Comparison of ENCODE assay signal across 8 mouse cellular contexts in genomic region chr5:63970281-63970732, GRCm38 (mm10). TPM values are rescaled to one million over a fixed set of nuclear protein-coding genes. Genes with fewer than 3 reads are reported as not detected.
DNase-seq lines count a peak whose midpoint lies in the region; ATAC-seq and TF ChIP-seq lines count a peak whose summit lies in the region.

No protein-coding gene starts in this region.

- H3K4me3 ChIP-seq in heart, embryonic 13.5 days, result no peak overlapping the region
- H3K4me3 ChIP-seq in embryonic facial prominence, embryonic 10.5 days, result no peak overlapping the region
- H3K4me3 ChIP-seq in liver, postnatal 0 days (ENCODE audit: low read depth, low read length), result no peak overlapping the region
- H3K4me3 ChIP-seq in thymus, adult 2 months (ENCODE audit: control insufficient read depth, insufficient read depth, low read length), result no peak overlapping the region

- H3K27ac ChIP-seq in heart, embryonic 13.5 days (replicated peaks), result peak overlapping the region; percentile 61
- peak overlapping the region; percentile 91 for H3K27ac ChIP-seq in embryonic facial prominence, embryonic 10.5 days (replicated peaks)
- H3K27ac ChIP-seq in liver, postnatal 0 days (ENCODE audit: low read depth), result peak overlapping the region; percentile 75
- no peak overlapping the region for H3K27ac ChIP-seq in thymus, adult 2 months (ENCODE audit: control insufficient read depth, insufficient read depth, low read length)

- DNase-seq in heart, postnatal 14 days, result no peak
- peak; percentile 52 to 58 for DNase-seq in B cell, adult 2 months
- DNase-seq in embryonic facial prominence, embryonic 10.5 days (ENCODE audit: low spot score), result no peak
- DNase-seq in liver, postnatal 0 days, result no peak
- no peak for DNase-seq in thymus, adult 2 months
- no peak for DNase-seq in gastrocnemius, postnatal 25 days
- DNase-seq in adrenal gland, postnatal 36 days, result no peak

- 0 out of 2 replicates have a peak overlapping the region, but pooled peaks have one; percentile 89 for H3K4me2 ChIP-seq in heart, embryonic 13.5 days
- H3K4me2 ChIP-seq in liver, postnatal 0 days (ENCODE audit: low read depth, low read length), result peak overlapping the region; percentile 85

- no peak for ATAC-seq in heart, embryonic 13.5 days (ENCODE audit: extremely low read depth, insufficient number of reproducible peaks, low FRiP score, low TSS enrichment)
- no peak for ATAC-seq in liver, postnatal 0 days

- no peaks in the 10 kb centered on the region for H3K9me3 ChIP-seq in heart, embryonic 13.5 days
- no peaks in the 10 kb centered on the region for H3K9me3 ChIP-seq in embryonic facial prominence, embryonic 10.5 days
- H3K9me3 ChIP-seq in liver, postnatal 0 days (ENCODE audit: low read length), result no peaks in the 10 kb centered on the region

- intact Hi-C loops in heart, postnatal 14 days (cut with DNase I), result loop anchor here (10.0 kb wide), 1 partner anchor 156 kb away; the partner anchor contains the start of gene 0610040J01Rik

- H3K4me1 ChIP-seq in heart, embryonic 13.5 days, result peaks cover 29% of the 10 kb centered on the region
- H3K4me1 ChIP-seq in embryonic facial prominence, embryonic 10.5 days, result peaks cover 48% of the 10 kb centered on the region
- peaks cover 35% of the 10 kb centered on the region for H3K4me1 ChIP-seq in liver, postnatal 0 days (ENCODE audit: insufficient read depth)
- peaks cover 6% of the 10 kb centered on the region; the same call in 1 of the 2 replicates for H3K4me1 ChIP-seq in thymus, adult 2 months (replicated peaks; ENCODE audit: control insufficient read depth, insufficient read depth, low read length)

- H3K9ac ChIP-seq in heart, embryonic 13.5 days, result no peak overlapping the region
- no peak overlapping the region for H3K9ac ChIP-seq in liver, postnatal 0 days (replicated peaks)

- 27% methylated on average over 7 of the region's 7 CpGs for WGBS in heart, embryonic 13.5 days
- 9% methylated on average over 7 of the region's 7 CpGs for WGBS in embryonic facial prominence, embryonic 10.5 days
- 10% methylated on average over 7 of the region's 7 CpGs for WGBS in liver, postnatal 0 days (ENCODE audit: insufficient replicate concordance)
- 39% methylated on average over 7 of the region's 7 CpGs for WGBS in thymus, adult 2 months

- no peaks in the 10 kb centered on the region; the same call in 1 of the 2 replicates for H3K27me3 ChIP-seq in heart, embryonic 13.5 days (replicated peaks)
- H3K27me3 ChIP-seq in embryonic facial prominence, embryonic 10.5 days (replicated peaks; ENCODE audit: low read depth, poor library complexity, severe bottlenecking), result no peaks in the 10 kb centered on the region
- H3K27me3 ChIP-seq in liver, postnatal 0 days (ENCODE audit: insufficient read depth, low read length), result no peaks in the 10 kb centered on the region
- no peaks in the 10 kb centered on the region for H3K27me3 ChIP-seq in thymus, adult 2 months (ENCODE audit: control insufficient read depth, insufficient read depth, low read length)

- no peak for TF ChIP-seq EP300 in liver, postnatal 0 days (IDR thresholded peaks at IDR 0.05; ENCODE audit: low read depth)

- no peak for TF ChIP-seq CTCF in liver, postnatal 0 days (IDR thresholded peaks at IDR 0.05; ENCODE audit: low read depth)
- TF ChIP-seq CTCF in thymus, adult 2 months (IDR thresholded peaks at IDR 0.05; ENCODE audit: borderline replicate concordance, control insufficient read depth, extremely low read depth, insufficient read depth, low read length, poor library complexity), result no peak

- no peaks in the 10 kb centered on the region for H3K36me3 ChIP-seq in heart, embryonic 13.5 days
- H3K36me3 ChIP-seq in embryonic facial prominence, embryonic 10.5 days (replicated peaks), result no peaks in the 10 kb centered on the region
- no peaks in the 10 kb centered on the region for H3K36me3 ChIP-seq in liver, postnatal 0 days (replicated peaks; ENCODE audit: insufficient read depth, low read length)
- no peaks in the 10 kb centered on the region for H3K36me3 ChIP-seq in thymus, adult 2 months (ENCODE audit: control insufficient read depth, insufficient read depth, low read length)

- no peak for TF ChIP-seq POLR2A in thymus, adult 2 months (IDR thresholded peaks at IDR 0.05; ENCODE audit: control insufficient read depth, extremely low read depth, insufficient read depth, low read length, poor library complexity)

RNA-seq across cellular contexts. Expression of gene Rell1, which starts 1.6 kb away (rescaled TPM):
- polyA plus RNA-seq in heart, embryonic 13.5 days (2015; fragmentation: Nextera tagmentation; extraction: Ambion mirVana), result 7.8 and 9.2 TPM in 2 replicates
- 10 to 100 TPM; 14.0 to 15.1 TPM for total RNA-seq in heart, postnatal 14 days (2021)
- polyA plus RNA-seq in embryonic facial prominence, embryonic 10.5 days (2016; fragmentation: Nextera tagmentation; extraction: Ambion mirVana), result 13.9 and 14.0 TPM in 2 replicates
- polyA plus RNA-seq in liver, postnatal 0 days (2015; fragmentation: Nextera tagmentation; extraction: Ambion mirVana), result 10.4 and 10.6 TPM in 2 replicates
- polyA plus RNA-seq in thymus, adult 2 months (2012; rRNA removed), result 10.8 and 11.7 TPM in 2 replicates
- total RNA-seq in gastrocnemius, postnatal 25 days (2021), result 1 to 10 TPM; 8.2 to 9.4 TPM
- total RNA-seq in adrenal gland, postnatal 36 days (2021), result 10 to 100 TPM; 57.4 to 86.9 TPM

Comparison
In these comparisons a context has a peak if more than half of its experiments do, and no peak if none do; other contexts are left out.
1. DNase-seq: peak in B cell, adult 2 months (2 of 2); none in heart, postnatal 14 days (0 of 2), embryonic facial prominence, embryonic 10.5 days (single experiment), liver, postnatal 0 days (single experiment), thymus, adult 2 months (single experiment), gastrocnemius, postnatal 25 days (single experiment) and adrenal gland, postnatal 36 days (0 of 2).